Mouse (Mus musculus) spleen, adult 2 months (tissue): ENCODE measurements at regions not wholly inside any gene's neighbourhood (a gene's known extent, or its start where the extent isn't known, plus 50 kb on each side); places are given as distances from the start of the nearest gene placed in this dataset.

Source experiments
- CTCF ChIP-seq: fragments of 200-500 bp; IDR thresholded peaks from 2 replicates; pipeline ENCODE4 v1.5.1; 2011; ENCODE audit warnings: mild to moderate bottlenecking, inconsistent platforms; ENCODE audit not compliant: insufficient read depth, insufficient read length, insufficient replicate concordance; ENCODE audit errors: extremely low read depth
- POLR2A ChIP-seq: fragments of 200-500 bp; IDR thresholded peaks from 2 replicates; pipeline ENCODE4 v1.6.1; 2011; ENCODE audit warnings: low read depth, low read length, inconsistent platforms

- TF ChIP-seq POLR2A (no peak), CTCF (no peak)
Measured at GRCm38 (mm10) chr2:21941488-21942000, 285.8 kb upstream of the Myo3a start.
